Mouse (Mus musculus) midbrain, embryonic 13.5 days (tissue): ENCODE measurements around the gene Ank2. TPM values are rescaled to one million over a fixed set of nuclear protein-coding genes. Genes with fewer than 3 reads are reported as not detected.
"Not testable (repeated sequence)": the region's sequence is repeated elsewhere in the genome, so short reads cannot be mapped to it uniquely, and the experiment has no call there.

Source experiments
- ATAC-seq: fragments of 200-750 bp; cut with Nextera tagmentation; 2 replicates; pipeline ENCODE4 v1.8.0; 2017; ENCODE audit warnings: mild to moderate bottlenecking, moderate TSS enrichment, moderate library complexity
- H3K27ac ChIP-seq: fragments of 300-500 bp; sonication (generic); 2 replicates; pipeline ENCODE4 v1.5.1; 2015; ENCODE audit warnings: inconsistent platforms, mild to moderate bottlenecking, moderate library complexity
- H3K27me3 ChIP-seq: fragments of 300-500 bp; sonication (generic); 2 replicates; pipeline ENCODE4 v1.6.1; 2015; ENCODE audit warnings: mild to moderate bottlenecking, inconsistent platforms
- H3K36me3 ChIP-seq: fragments of 300-500 bp; sonication (generic); 2 replicates; pipeline ENCODE4 v1.6.1; 2015; ENCODE audit warnings: mild to moderate bottlenecking, inconsistent platforms
- H3K4me1 ChIP-seq: fragments of 300-500 bp; sonication (generic); replicated peaks from 2 replicates; pipeline ENCODE4 v1.6.1; 2015; ENCODE audit warnings: inconsistent platforms
- H3K4me2 ChIP-seq: fragments of 300-500 bp; sonication (generic); replicated peaks from 2 replicates; pipeline ENCODE4 v1.6.1; 2015; ENCODE audit warnings: moderate library complexity, mild to moderate bottlenecking, inconsistent platforms
- H3K4me3 ChIP-seq: fragments of 300-500 bp; sonication (generic); replicated peaks from 2 replicates; pipeline ENCODE4 v1.5.1; 2015; ENCODE audit warnings: mild to moderate bottlenecking, inconsistent platforms
- H3K9ac ChIP-seq: fragments of 300-500 bp; sonication (generic); replicated peaks from 2 replicates; pipeline ENCODE4 v1.6.1; 2015; ENCODE audit warnings: mild to moderate bottlenecking, inconsistent platforms
- H3K9me3 ChIP-seq: fragments of 300-500 bp; sonication (generic); 2 replicates; pipeline ENCODE4 v1.6.1; 2016; ENCODE audit warnings: mild to moderate bottlenecking, inconsistent platforms
- WGBS: fragments of 180-500 bp; shearing (Covaris S2); methylation state at CpG from one replicate; pipeline ENCODE4 v1.1.7; 2015; 5-methylcytosine and 5-hydroxymethylcytosine counted together
- polyA plus RNA-seq: library from polyadenylated mRNA; unstranded; fragments of >200 nt; fragmentation: Nextera tagmentation; extraction: Ambion mirVana; gene quantifications from 2 replicates; pipeline ENCODE4 v1.2.1, GENCODE M21; 2015

Gene Ank2
- polyA plus RNA-seq, 1 experiment from 2014 or later: 186 TPM

DNA sequence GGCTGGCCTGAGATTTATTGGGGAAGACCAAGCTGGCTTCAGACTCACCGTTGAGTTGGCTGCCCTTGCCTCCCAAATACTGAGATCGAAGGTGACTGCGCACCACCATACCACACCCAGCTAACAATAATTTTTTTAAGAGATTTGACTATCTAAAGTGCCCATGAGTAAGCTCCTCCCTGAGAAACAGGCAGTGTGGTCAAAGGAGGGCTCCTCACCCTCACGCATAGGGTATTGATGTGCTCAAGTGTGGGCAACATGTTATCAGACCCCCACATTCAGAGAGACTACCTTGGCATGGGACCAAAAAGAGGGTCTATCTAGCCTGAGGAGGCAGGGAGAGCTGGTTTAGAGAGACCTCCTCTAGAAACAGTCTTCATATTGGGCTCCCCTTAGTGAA is 92.3 kb downstream of the Ank2 start:
- H3K4me1 ChIP-seq: peaks cover 38% of the 10 kb centered on the region
- no peak for ATAC-seq
- WGBS: 95% methylated on average over 4 of the region's 4 CpGs
- H3K27ac ChIP-seq: no peak overlapping the region
- H3K27me3 ChIP-seq: no peaks in the 10 kb centered on the region
- H3K4me3 ChIP-seq: peak overlapping the region; percentile 59
- H3K9me3 ChIP-seq: no peaks in the 10 kb centered on the region
- H3K4me2 ChIP-seq: peak overlapping the region; percentile 77
- 0 out of 2 replicates have a peak overlapping the region, but pooled peaks have one; percentile 36 for H3K9ac ChIP-seq
- H3K36me3 ChIP-seq: no peaks in the 10 kb centered on the region

DNA sequence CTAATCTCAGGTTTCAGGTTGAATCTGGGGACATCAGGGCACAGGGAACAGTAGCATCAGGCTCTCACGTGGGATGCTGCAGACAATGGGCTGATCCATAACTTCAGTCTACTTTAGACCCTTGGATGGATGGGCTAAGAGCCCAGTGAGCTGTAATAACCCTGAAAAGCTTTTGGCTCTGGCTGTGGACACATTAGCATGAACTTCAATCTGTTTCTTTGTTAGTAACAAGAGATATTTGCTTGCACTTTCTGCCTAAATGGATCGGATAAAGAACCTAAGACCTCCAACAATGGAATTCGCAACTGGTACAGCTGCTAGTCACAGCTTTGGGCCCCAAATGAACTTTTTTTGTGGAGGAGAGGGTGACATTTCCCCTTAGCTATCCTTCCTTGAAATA is 94.8 kb downstream of the Ank2 start:
- no peak for ATAC-seq
- Histone ChIP-seq H3K4me2 (no peak overlapping the region), H3K9ac (no peak overlapping the region), H3K36me3 (no peaks in the 10 kb centered on the region; the same call in 1 of the 2 replicates), H3K27ac (0 out of 2 replicates have a peak overlapping the region, but pooled peaks have one; percentile 39), H3K4me3 (no peak overlapping the region), H3K27me3 (no peaks in the 10 kb centered on the region), H3K9me3 (no peaks in the 10 kb centered on the region), H3K4me1 (peaks cover 35% of the 10 kb centered on the region)
- 24% methylated on average over 3 of the region's 3 CpGs for WGBS

DNA sequence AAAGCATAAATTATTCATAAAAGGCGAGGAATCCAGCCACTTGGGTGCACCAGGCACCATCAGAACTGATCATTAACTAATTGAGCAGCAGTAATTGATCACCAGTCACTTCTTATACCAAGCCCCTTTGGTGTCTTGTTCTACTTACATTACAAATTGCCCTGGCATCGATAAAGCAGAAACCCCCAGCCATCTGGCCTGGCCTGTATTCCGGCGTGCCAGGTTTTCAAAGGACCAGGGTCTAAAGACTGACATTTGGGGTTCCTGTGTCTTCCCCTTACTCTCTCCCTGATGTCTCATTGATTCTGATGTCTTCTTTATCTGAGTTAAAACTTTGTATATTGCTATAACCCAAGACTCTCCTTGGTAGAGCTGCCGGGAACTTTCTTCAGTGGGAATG is 98.2 kb downstream of the Ank2 start:
- Histone ChIP-seq H3K9me3 (no peaks in the 10 kb centered on the region), H3K4me3 (no peak overlapping the region), H3K36me3 (peaks cover 18% of the 10 kb centered on the region), H3K4me2 (no peak overlapping the region), H3K27ac (no peak overlapping the region), H3K9ac (no peak overlapping the region), H3K4me1 (peaks cover 14% of the 10 kb centered on the region), H3K27me3 (no peaks in the 10 kb centered on the region)
- ATAC-seq: no peak
- WGBS: 84% methylated on average over 5 of the region's 5 CpGs

DNA sequence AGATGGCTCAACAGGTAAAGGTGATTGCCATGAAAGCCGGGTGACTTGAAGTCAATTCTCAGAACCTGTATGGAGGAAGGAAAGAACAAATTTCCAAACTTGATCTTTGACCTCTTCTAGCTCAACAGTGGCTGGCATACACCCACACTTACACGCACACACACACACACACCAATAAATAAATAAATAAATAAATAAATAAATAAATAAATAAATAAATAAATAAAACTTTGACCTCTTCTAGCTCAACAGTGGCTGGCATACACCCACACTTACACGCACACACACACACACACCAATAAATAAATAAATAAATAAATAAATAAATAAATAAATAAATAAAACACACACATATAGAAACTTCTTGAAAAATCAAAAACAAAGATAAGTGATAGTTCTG is 98.7 kb downstream of the Ank2 start:
- Histone ChIP-seq H3K36me3 (peaks cover 18% of the 10 kb centered on the region), H3K4me1 (peaks cover 12% of the 10 kb centered on the region)
- H3K4me3 ChIP-seq, H3K4me2 ChIP-seq, H3K9me3 ChIP-seq, H3K27me3 ChIP-seq, H3K27ac ChIP-seq, H3K9ac ChIP-seq: not testable (repeated sequence)
- WGBS: 94% methylated on average over 3 of the region's 3 CpGs
- peak; percentile 28; the same call in 1 of the 2 replicates for ATAC-seq

DNA sequence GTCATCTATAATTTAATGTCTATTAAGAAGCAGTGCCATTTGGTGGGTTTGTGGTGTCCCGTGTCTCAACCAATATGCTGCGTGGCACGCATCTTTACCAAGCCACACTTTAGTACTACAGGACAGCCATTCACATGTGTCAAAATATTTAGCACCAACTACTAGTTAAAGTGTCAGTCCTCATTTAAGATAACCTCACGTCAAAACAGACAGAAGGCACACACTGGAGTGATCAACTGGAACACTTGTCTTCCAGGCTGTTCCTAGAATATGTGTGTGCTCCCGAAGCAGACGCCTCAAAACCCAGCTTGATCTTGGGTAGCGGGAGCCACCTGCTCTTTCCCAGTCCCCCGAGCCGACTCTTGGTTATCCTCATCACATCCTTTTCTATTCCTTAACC is 101.4 kb downstream of the Ank2 start:
- no peaks in the 10 kb centered on the region for H3K9me3 ChIP-seq
- no peak overlapping the region for H3K4me2 ChIP-seq
- H3K36me3 ChIP-seq: peaks cover 22% of the 10 kb centered on the region
- WGBS: 94% methylated on average over 9 of the region's 9 CpGs
- H3K9ac ChIP-seq: no peak overlapping the region
- ATAC-seq: no peak
- H3K27me3 ChIP-seq: no peaks in the 10 kb centered on the region
- no peak overlapping the region for H3K27ac ChIP-seq
- H3K4me1 ChIP-seq: no peaks in the 10 kb centered on the region
- H3K4me3 ChIP-seq: no peak overlapping the region

DNA sequence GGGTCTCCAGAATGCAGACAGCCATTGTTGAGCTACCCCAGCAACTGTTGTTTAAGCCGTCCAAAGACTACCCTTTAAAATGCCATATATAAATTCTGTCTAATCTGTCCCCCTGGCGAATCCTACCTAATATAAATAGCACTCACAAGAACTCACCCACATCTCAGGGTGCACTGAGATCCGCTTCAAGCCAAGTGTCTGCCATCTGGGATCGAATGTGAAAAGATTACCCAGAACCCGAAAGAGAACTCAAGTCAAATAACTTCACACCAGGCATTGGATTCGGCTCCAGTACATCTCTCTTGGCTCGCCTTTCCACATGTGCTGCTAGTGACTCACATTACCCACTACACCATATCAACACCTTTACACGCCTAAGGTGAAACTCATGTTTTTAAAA is 103.9 kb downstream of the Ank2 start:
- Histone ChIP-seq H3K36me3 (peaks cover 22% of the 10 kb centered on the region), H3K27me3 (no peaks in the 10 kb centered on the region), H3K9me3 (no peaks in the 10 kb centered on the region), H3K4me3 (no peak overlapping the region), H3K9ac (no peak overlapping the region), H3K4me1 (no peaks in the 10 kb centered on the region), H3K27ac (no peak overlapping the region), H3K4me2 (no peak overlapping the region)
- no peak for ATAC-seq
- WGBS: 92% methylated on average over 8 of the region's 8 CpGs

DNA sequence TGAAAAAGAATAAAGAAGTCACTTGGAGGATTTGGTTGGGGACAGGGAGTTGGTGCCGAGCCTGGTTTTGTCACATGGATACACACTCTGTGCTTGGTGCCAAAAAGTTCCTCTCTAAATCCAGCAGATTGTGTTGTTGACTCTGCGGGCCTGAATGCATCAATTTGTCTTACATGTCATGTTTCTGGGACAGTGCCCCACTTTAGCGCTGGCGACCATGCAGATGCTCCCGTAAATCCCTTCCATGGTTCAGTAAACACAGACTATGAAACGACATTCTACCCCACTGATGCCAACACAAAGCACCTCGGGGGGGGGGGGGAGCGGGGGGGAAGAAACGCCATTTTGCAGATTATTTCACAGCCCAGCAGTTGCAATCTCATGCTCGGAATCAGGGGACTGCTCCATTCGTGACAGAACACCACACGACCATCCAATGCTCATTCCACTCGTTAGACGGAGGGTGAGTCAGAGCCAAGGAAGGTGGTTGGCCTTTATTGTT is 112.1 kb downstream of the Ank2 start:
- WGBS: 13% methylated on average over 14 of the region's 14 CpGs
- peak; percentile 74 for ATAC-seq
- H3K9me3 ChIP-seq: no peaks in the 10 kb centered on the region
- 0 out of 2 replicates have a peak, but pooled peaks cover 4% of the 10 kb centered on the region for H3K27me3 ChIP-seq
- H3K36me3 ChIP-seq: 0 out of 2 replicates have a peak, but pooled peaks cover 2% of the 10 kb centered on the region
- H3K4me2 ChIP-seq: no peak overlapping the region
- no peak overlapping the region for H3K27ac ChIP-seq
- no peak overlapping the region for H3K4me3 ChIP-seq
- H3K9ac ChIP-seq: no peak overlapping the region
- H3K4me1 ChIP-seq: 0 out of 2 replicates have a peak, but pooled peaks cover 7% of the 10 kb centered on the region

DNA sequence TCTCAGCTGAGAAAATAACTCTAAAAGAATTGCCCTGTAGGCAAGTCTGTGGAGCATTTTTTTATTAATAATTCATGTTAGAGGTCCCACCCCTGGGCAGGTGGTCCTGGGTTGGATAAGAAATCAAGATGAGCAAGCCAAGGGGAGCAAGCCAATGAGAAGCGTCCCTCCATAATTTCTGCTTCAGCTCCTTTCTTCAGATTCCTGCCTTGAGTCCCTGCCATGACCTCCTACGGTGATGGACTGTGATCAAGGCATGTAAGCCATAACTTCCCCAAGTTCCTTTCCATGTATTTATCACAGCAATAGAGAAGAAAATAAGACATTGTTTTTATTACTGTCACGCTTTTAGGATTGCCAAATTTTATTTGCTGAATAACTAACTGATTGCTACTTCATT is 115.9 kb downstream of the Ank2 start:
- Histone ChIP-seq H3K27ac (no peak overlapping the region), H3K27me3 (0 out of 2 replicates have a peak, but pooled peaks cover 2% of the 10 kb centered on the region), H3K4me1 (0 out of 2 replicates have a peak, but pooled peaks cover 7% of the 10 kb centered on the region), H3K4me3 (no peak overlapping the region), H3K9ac (no peak overlapping the region), H3K4me2 (no peak overlapping the region), H3K9me3 (no peaks in the 10 kb centered on the region), H3K36me3 (peaks cover 5% of the 10 kb centered on the region; the same call in 1 of the 2 replicates)
- ATAC-seq: no peak
- WGBS: 98% methylated on average over 3 of the region's 3 CpGs

DNA sequence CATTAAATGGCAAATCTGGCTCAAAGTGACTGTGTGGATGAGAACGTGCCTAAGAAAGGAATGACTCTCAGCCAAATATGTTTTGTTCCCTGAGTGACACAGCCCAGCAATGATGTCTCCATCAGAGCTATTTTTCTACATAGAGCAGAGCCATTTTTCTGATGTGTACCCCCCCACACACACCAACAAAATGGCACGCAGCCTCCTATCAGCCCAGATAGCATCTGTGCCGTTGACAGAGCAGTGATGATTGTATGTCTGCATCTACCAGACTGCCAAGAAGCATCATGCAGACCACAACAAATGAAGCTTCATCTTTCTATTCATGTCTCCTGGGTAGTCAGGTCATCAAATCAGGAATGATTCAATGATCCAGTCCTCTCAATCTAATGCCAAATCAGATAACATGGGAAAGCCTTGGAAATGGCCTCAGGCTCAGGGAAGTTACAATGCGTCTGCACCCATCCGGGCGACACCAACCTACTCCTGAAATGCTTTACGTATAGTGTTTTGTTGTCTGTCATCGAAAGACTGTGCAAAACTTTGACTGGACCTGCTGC is 122.2 kb downstream of the Ank2 start:
- Histone ChIP-seq H3K27ac (no peak overlapping the region), H3K4me3 (no peak overlapping the region), H3K27me3 (no peaks in the 10 kb centered on the region), H3K36me3 (peaks cover 5% of the 10 kb centered on the region; the same call in 1 of the 2 replicates), H3K4me1 (peaks cover 21% of the 10 kb centered on the region), H3K9ac (no peak overlapping the region), H3K9me3 (no peaks in the 10 kb centered on the region), H3K4me2 (no peak overlapping the region)
- no peak for ATAC-seq
- WGBS: 78% methylated on average over 8 of the region's 8 CpGs

DNA sequence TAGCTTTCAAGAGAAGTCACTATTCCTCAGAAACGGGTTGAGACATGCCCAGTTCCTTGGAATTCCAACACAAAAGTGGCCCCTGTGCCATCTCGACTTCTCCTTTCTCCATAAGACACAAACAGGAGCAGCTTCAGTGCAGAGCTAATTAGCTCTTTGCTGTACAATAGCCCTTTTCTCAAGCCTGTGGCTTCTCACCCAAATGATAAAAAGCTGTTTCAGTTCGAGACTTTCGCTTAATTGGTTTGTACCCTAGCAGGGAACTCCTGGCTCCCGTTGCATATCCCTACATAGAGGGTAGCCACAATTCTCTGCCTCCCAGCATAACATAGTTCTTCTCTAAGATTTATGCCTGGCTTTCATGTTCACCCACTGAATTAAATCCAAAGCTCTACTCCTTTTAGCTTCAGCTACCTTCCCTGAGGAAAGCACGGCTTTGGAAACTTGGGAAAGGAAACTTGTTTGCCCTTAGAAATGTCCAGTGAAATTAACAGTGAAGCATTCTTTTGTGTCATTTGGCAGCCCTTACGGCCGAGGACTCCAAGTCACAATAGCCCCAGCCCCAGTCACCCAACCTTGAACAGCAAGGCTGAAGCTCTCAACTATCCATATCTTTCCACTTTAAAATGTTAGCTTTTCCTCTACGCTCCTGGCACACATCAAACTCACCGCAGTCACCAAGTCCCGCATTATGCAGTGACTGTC is 123.0 kb downstream of the Ank2 start:
- Histone ChIP-seq H3K27ac (0 out of 2 replicates have a peak overlapping the region, but pooled peaks have one; percentile 49), H3K4me2 (no peak overlapping the region), H3K4me3 (no peak overlapping the region)

DNA sequence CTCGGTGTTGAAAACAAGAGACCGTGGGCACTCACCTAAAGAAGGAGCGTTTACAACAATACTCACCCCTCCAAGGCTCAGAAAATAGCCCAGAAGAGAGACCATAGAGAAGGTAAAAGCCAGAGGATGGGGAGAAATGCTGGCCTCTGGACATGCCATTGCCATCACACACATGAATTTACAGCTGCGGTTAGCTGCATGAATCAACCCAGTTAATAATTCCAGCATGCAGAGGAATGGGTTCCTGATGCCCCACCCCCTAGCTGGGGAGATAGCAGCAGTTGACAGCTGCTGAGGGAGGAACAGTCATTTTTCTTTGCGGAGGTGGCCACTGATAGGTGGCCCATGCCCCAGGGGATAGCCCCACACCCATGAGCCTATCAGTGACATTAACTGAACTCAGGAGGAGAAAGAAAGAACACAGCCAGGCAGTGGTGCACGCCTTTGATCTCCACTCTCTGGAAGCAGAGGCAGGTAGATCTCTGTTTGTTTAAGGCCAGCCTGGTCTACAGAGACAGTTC is 124.9 kb downstream of the Ank2 start:
- Histone ChIP-seq H3K9ac (no peak overlapping the region), H3K4me3 (no peak overlapping the region), H3K4me2 (no peak overlapping the region), H3K36me3 (0 out of 2 replicates have a peak, but pooled peaks cover under 1% of the 10 kb centered on the region), H3K27me3 (no peaks in the 10 kb centered on the region), H3K9me3 (no peaks in the 10 kb centered on the region), H3K4me1 (peaks cover 21% of the 10 kb centered on the region), H3K27ac (no peak overlapping the region)
- 92% methylated on average over 6 of the region's 6 CpGs for WGBS
- ATAC-seq: no peak

More for the DNA sequence above, 123.0 kb downstream of the Ank2 start:
- peaks cover 21% of the 10 kb centered on the region for H3K4me1 ChIP-seq
- WGBS: 24% methylated on average over 11 of the region's 11 CpGs
- peaks cover 5% of the 10 kb centered on the region; the same call in 1 of the 2 replicates for H3K36me3 ChIP-seq
- no peak overlapping the region for H3K9ac ChIP-seq
- H3K9me3 ChIP-seq: no peaks in the 10 kb centered on the region
- ATAC-seq: no peak
- H3K27me3 ChIP-seq: no peaks in the 10 kb centered on the region

DNA sequence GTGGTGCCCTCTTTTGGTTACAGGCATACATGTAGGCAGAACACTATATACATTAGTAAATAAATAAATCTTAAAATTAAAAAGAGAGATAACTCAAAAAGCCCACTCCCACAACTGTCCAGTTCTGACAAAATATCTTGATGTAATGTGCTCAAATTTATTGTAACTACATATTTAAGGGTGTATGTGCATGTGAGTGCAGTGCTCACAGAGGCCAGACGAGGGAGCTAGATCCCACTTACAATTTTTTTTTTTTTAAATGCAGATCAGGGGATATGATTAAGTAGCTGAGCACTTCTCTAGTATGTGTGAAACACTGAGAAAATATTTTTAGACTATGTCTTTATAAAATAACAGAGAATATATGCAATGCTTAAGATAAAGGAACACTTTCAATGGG is 127.4 kb downstream of the Ank2 start:
- Histone ChIP-seq H3K9me3 (no peaks in the 10 kb centered on the region), H3K9ac (no peak overlapping the region), H3K4me1 (peaks cover 19% of the 10 kb centered on the region), H3K27me3 (no peaks in the 10 kb centered on the region), H3K4me2 (no peak overlapping the region), H3K36me3 (no peaks in the 10 kb centered on the region), H3K27ac (no peak overlapping the region), H3K4me3 (no peak overlapping the region)
- 89% methylated on average over 1 of the region's 1 CpGs for WGBS
- ATAC-seq: no peak
